Mouse (Mus musculus): ENCODE measurements around the gene Kat2b. TPM values are rescaled to one million over a fixed set of nuclear protein-coding genes. Genes with fewer than 3 reads are reported as not detected.

Gene Kat2b
- polyA plus RNA-seq, 1 experiment from 2014 or later: 6.0 TPM

- no peak overlapping the region for H3K9ac ChIP-seq (replicated peaks)
- WGBS: 95% methylated on average over 6 of the region's 6 CpGs
- no peaks in the 10 kb centered on the region for H3K4me1 ChIP-seq
- no peak overlapping the region for H3K4me3 ChIP-seq (replicated peaks)
- no peak overlapping the region for H3K4me2 ChIP-seq
- no peak for ATAC-seq (ENCODE audit: low FRiP score)
- H3K9me3 ChIP-seq (replicated peaks): no peaks in the 10 kb centered on the region
- H3K27ac ChIP-seq (replicated peaks): no peak overlapping the region
- H3K27me3 ChIP-seq (replicated peaks): no peaks in the 10 kb centered on the region
- H3K36me3 ChIP-seq: peaks cover 16% of the 10 kb centered on the region
Observed at GRCm38 (mm10) chr17:53617295-53617957, 50.8 kb downstream of the Kat2b start.

GRCm38 (mm10) chr17:53618369-53618768 is 51.7 kb downstream of the Kat2b start:
- H3K4me1 ChIP-seq: no peaks in the 10 kb centered on the region
- H3K9me3 ChIP-seq (replicated peaks): no peaks in the 10 kb centered on the region
- 98% methylated on average over 7 of the region's 7 CpGs for WGBS
- no peak overlapping the region for H3K9ac ChIP-seq (replicated peaks)
- H3K4me3 ChIP-seq (replicated peaks): no peak overlapping the region
- no peak overlapping the region for H3K4me2 ChIP-seq
- ATAC-seq (ENCODE audit: low FRiP score): no peak
- no peaks in the 10 kb centered on the region for H3K27me3 ChIP-seq (replicated peaks)
- H3K36me3 ChIP-seq: peaks cover 14% of the 10 kb centered on the region
- H3K27ac ChIP-seq (replicated peaks): no peak overlapping the region

- Histone ChIP-seq H3K4me1 (no peaks in the 10 kb centered on the region), H3K4me2 (no peak overlapping the region), H3K27ac (replicated peaks) (no peak overlapping the region), H3K36me3 (peaks cover 10% of the 10 kb centered on the region), H3K9me3 (replicated peaks) (no peaks in the 10 kb centered on the region), H3K4me3 (replicated peaks) (no peak overlapping the region), H3K27me3 (replicated peaks) (no peaks in the 10 kb centered on the region), H3K9ac (replicated peaks) (no peak overlapping the region)
- no peak for ATAC-seq (ENCODE audit: low FRiP score)
Observed at GRCm38 (mm10) chr17:53619391-53619790, 52.7 kb downstream of the Kat2b start.

GRCm38 (mm10) chr17:53620611-53621010 is 54.0 kb downstream of the Kat2b start:
- ATAC-seq (ENCODE audit: low FRiP score): no peak
- Histone ChIP-seq H3K4me2 (no peak overlapping the region), H3K36me3 (peaks cover 15% of the 10 kb centered on the region; the same call in 1 of the 2 replicates), H3K4me1 (no peaks in the 10 kb centered on the region), H3K4me3 (replicated peaks) (no peak overlapping the region), H3K9me3 (replicated peaks) (no peaks in the 10 kb centered on the region), H3K27me3 (replicated peaks) (no peaks in the 10 kb centered on the region), H3K9ac (replicated peaks) (no peak overlapping the region), H3K27ac (replicated peaks) (no peak overlapping the region)
- 68% methylated on average over 4 of the region's 4 CpGs for WGBS

- ATAC-seq (ENCODE audit: low FRiP score): no peak
Observed at GRCm38 (mm10) chr17:53622125-53622524, 55.5 kb downstream of the Kat2b start.

GRCm38 (mm10) chr17:53623762-53624161 is 57.1 kb downstream of the Kat2b start:
- Histone ChIP-seq H3K4me1 (no peaks in the 10 kb centered on the region), H3K9ac (replicated peaks) (no peak overlapping the region), H3K4me3 (replicated peaks) (no peak overlapping the region), H3K27me3 (replicated peaks) (no peaks in the 10 kb centered on the region), H3K27ac (replicated peaks) (no peak overlapping the region), H3K36me3 (peaks cover 17% of the 10 kb centered on the region; the same call in 1 of the 2 replicates), H3K4me2 (no peak overlapping the region), H3K9me3 (replicated peaks) (no peaks in the 10 kb centered on the region)
- no peak for ATAC-seq (ENCODE audit: low FRiP score)
- 93% methylated on average over 9 of the region's 9 CpGs for WGBS

More at GRCm38 (mm10) chr17:53622125-53622524, 55.5 kb downstream of the Kat2b start:
- H3K4me3 ChIP-seq (replicated peaks): no peak overlapping the region
- H3K27ac ChIP-seq (replicated peaks): no peak overlapping the region
- no peak overlapping the region for H3K4me2 ChIP-seq
- no peaks in the 10 kb centered on the region for H3K9me3 ChIP-seq (replicated peaks)
- H3K36me3 ChIP-seq: peaks cover 20% of the 10 kb centered on the region; the same call in 1 of the 2 replicates
- H3K4me1 ChIP-seq: no peaks in the 10 kb centered on the region
- no peak overlapping the region for H3K9ac ChIP-seq (replicated peaks)
- no peaks in the 10 kb centered on the region for H3K27me3 ChIP-seq (replicated peaks)
- 82% methylated on average over 3 of the region's 3 CpGs for WGBS

- no peak overlapping the region for H3K9ac ChIP-seq (replicated peaks)
Observed at GRCm38 (mm10) chr17:53626160-53626559, 59.5 kb downstream of the Kat2b start.

GRCm38 (mm10) chr17:53627497-53627896 is 60.8 kb downstream of the Kat2b start:
- no peak for ATAC-seq (ENCODE audit: low FRiP score)
- H3K36me3 ChIP-seq: peaks cover 27% of the 10 kb centered on the region
- H3K27ac ChIP-seq (replicated peaks): no peak overlapping the region
- no peaks in the 10 kb centered on the region for H3K4me1 ChIP-seq
- no peaks in the 10 kb centered on the region for H3K27me3 ChIP-seq (replicated peaks)
- WGBS: 83% methylated on average over 4 of the region's 4 CpGs
- H3K9me3 ChIP-seq (replicated peaks): no peaks in the 10 kb centered on the region
- H3K4me3 ChIP-seq (replicated peaks): no peak overlapping the region
- no peak overlapping the region for H3K4me2 ChIP-seq
- no peak overlapping the region for H3K9ac ChIP-seq (replicated peaks)

More at GRCm38 (mm10) chr17:53626160-53626559, 59.5 kb downstream of the Kat2b start:
- H3K9me3 ChIP-seq (replicated peaks): no peaks in the 10 kb centered on the region
- no peaks in the 10 kb centered on the region for H3K4me1 ChIP-seq
- H3K4me3 ChIP-seq (replicated peaks): no peak overlapping the region
- no peaks in the 10 kb centered on the region for H3K27me3 ChIP-seq (replicated peaks)
- no peak for ATAC-seq (ENCODE audit: low FRiP score)
- H3K27ac ChIP-seq (replicated peaks): no peak overlapping the region
- peaks cover 22% of the 10 kb centered on the region; the same call in 1 of the 2 replicates for H3K36me3 ChIP-seq
- H3K4me2 ChIP-seq: no peak overlapping the region
- 91% methylated on average over 3 of the region's 3 CpGs for WGBS

GRCm38 (mm10) chr17:53628131-53628530 is 61.5 kb downstream of the Kat2b start:
- H3K9me3 ChIP-seq (replicated peaks): no peaks in the 10 kb centered on the region
- ATAC-seq (ENCODE audit: low FRiP score): no peak
- H3K9ac ChIP-seq (replicated peaks): no peak overlapping the region
- H3K27me3 ChIP-seq (replicated peaks): no peaks in the 10 kb centered on the region
- no peak overlapping the region for H3K4me3 ChIP-seq (replicated peaks)
- peaks cover 32% of the 10 kb centered on the region for H3K36me3 ChIP-seq
- H3K27ac ChIP-seq (replicated peaks): no peak overlapping the region
- WGBS: 82% methylated on average over 5 of the region's 5 CpGs
- no peaks in the 10 kb centered on the region for H3K4me1 ChIP-seq
- H3K4me2 ChIP-seq: no peak overlapping the region

- no peak overlapping the region for H3K4me2 ChIP-seq
- H3K9me3 ChIP-seq (replicated peaks): no peaks in the 10 kb centered on the region
- H3K27ac ChIP-seq (replicated peaks): no peak overlapping the region
- H3K27me3 ChIP-seq (replicated peaks): no peaks in the 10 kb centered on the region
- H3K9ac ChIP-seq (replicated peaks): no peak overlapping the region
- H3K4me3 ChIP-seq (replicated peaks): no peak overlapping the region
- no peak for ATAC-seq (ENCODE audit: low FRiP score)
- peaks cover 27% of the 10 kb centered on the region for H3K36me3 ChIP-seq
- no peaks in the 10 kb centered on the region for H3K4me1 ChIP-seq
Observed at GRCm38 (mm10) chr17:53631344-53631743, 64.7 kb downstream of the Kat2b start.

- no peak for ATAC-seq (ENCODE audit: low FRiP score)
- Histone ChIP-seq H3K27ac (replicated peaks) (no peak overlapping the region), H3K4me3 (replicated peaks) (no peak overlapping the region), H3K9me3 (replicated peaks) (no peaks in the 10 kb centered on the region), H3K4me1 (no peaks in the 10 kb centered on the region), H3K9ac (replicated peaks) (no peak overlapping the region), H3K27me3 (replicated peaks) (no peaks in the 10 kb centered on the region), H3K36me3 (peaks cover 55% of the 10 kb centered on the region), H3K4me2 (no peak overlapping the region)
- 87% methylated on average over 4 of the region's 4 CpGs for WGBS
Observed at GRCm38 (mm10) chr17:53643360-53643759, 76.7 kb downstream of the Kat2b start.

- no peaks in the 10 kb centered on the region for H3K4me1 ChIP-seq
- no peak overlapping the region for H3K27ac ChIP-seq (replicated peaks)
- H3K27me3 ChIP-seq (replicated peaks): no peaks in the 10 kb centered on the region
- peaks cover 36% of the 10 kb centered on the region for H3K36me3 ChIP-seq
- no peak overlapping the region for H3K4me2 ChIP-seq
- H3K4me3 ChIP-seq (replicated peaks): no peak overlapping the region
- 81% methylated on average over 2 of the region's 2 CpGs for WGBS
- H3K9me3 ChIP-seq (replicated peaks): no peaks in the 10 kb centered on the region
- no peak overlapping the region for H3K9ac ChIP-seq (replicated peaks)
- ATAC-seq (ENCODE audit: low FRiP score): no peak
Observed at GRCm38 (mm10) chr17:53650251-53650661, 83.6 kb downstream of the Kat2b start.

Data from neural tube, embryonic 15.5 days (tissue).